Mouse (Mus musculus) intestine, embryonic 16.5 days (tissue): ENCODE data around the gene Ipo11. TPM values are rescaled to one million over a fixed set of nuclear protein-coding genes. Genes with fewer than 3 reads are reported as not detected.

Experiments
- ATAC-seq: fragments of 200-750 bp; cut with Nextera tagmentation; 2 replicates; pipeline ENCODE4 v1.8.0; 2017; ENCODE audit warnings: moderate TSS enrichment, moderate library complexity
- H3K27ac ChIP-seq: fragments of 300-500 bp; sonication (generic); 2 replicates; pipeline ENCODE4 v1.5.1; 2014; ENCODE audit warnings: mild to moderate bottlenecking, low read length
- H3K27me3 ChIP-seq: fragments of 300-500 bp; sonication (generic); replicated peaks from 2 replicates; pipeline ENCODE4 v1.6.1; 2014; ENCODE audit warnings: low read length, control low read depth, mixed read lengths; ENCODE audit not compliant: control insufficient read depth, insufficient read depth
- H3K36me3 ChIP-seq: fragments of 300-500 bp; sonication (generic); 2 replicates; pipeline ENCODE4 v1.6.1; 2014; ENCODE audit warnings: low read length, control low read depth; ENCODE audit not compliant: control insufficient read depth, insufficient read depth
- H3K4me1 ChIP-seq: fragments of 300-500 bp; sonication (generic); 2 replicates; pipeline ENCODE4 v1.6.1; 2014; ENCODE audit warnings: low read length, control low read depth, mixed read lengths; ENCODE audit not compliant: control insufficient read depth, insufficient read depth
- H3K4me2 ChIP-seq: fragments of 300-500 bp; sonication (generic); 2 replicates; pipeline ENCODE4 v1.6.1; 2014; ENCODE audit warnings: low read depth, low read length, control low read depth
- H3K4me3 ChIP-seq: fragments of 300-500 bp; sonication (generic); 2 replicates; pipeline ENCODE4 v1.5.1; 2014; ENCODE audit warnings: mild to moderate bottlenecking, low read length
- H3K9ac ChIP-seq: fragments of 300-500 bp; sonication (generic); 2 replicates; pipeline ENCODE4 v1.6.1; 2014; ENCODE audit warnings: low read depth, low read length
- H3K9me3 ChIP-seq: fragments of 300-500 bp; sonication (generic); 2 replicates; pipeline ENCODE4 v1.6.1; 2016; ENCODE audit warnings: low read length, control low read depth; ENCODE audit not compliant: control insufficient read depth
- WGBS: fragments of 180-500 bp; shearing (Covaris S2); extraction: QIAGEN DNeasy Blood & Tissue Kit; methylation state at CpG from one replicate; pipeline ENCODE4 v1.1.7; 2014; 5-methylcytosine and 5-hydroxymethylcytosine counted together
- polyA plus RNA-seq: library from polyadenylated mRNA; unstranded; fragments of >200 nt; fragmentation: Nextera tagmentation; extraction: Ambion mirVana; gene quantifications from 2 replicates; pipeline ENCODE4 v1.2.1, GENCODE M21; 2015

Gene Ipo11
- polyA plus RNA-seq, 1 experiment from 2014 or later, result 39.3 TPM

GRCm38 (mm10) chr13:106829327-106829997, 107.3 kb downstream of the Ipo11 start:
- no peaks in the 10 kb centered on the region for H3K27me3 ChIP-seq
- H3K27ac ChIP-seq, result no peak overlapping the region
- no peaks in the 10 kb centered on the region for H3K9me3 ChIP-seq
- 73% methylated on average over 12 of the region's 12 CpGs for WGBS
- H3K4me2 ChIP-seq, result no peak overlapping the region
- no peak overlapping the region for H3K9ac ChIP-seq
- no peaks in the 10 kb centered on the region for H3K36me3 ChIP-seq
- no peaks in the 10 kb centered on the region for H3K4me1 ChIP-seq
- peak; percentile 42; the same call in 1 of the 2 replicates for ATAC-seq
- no peak overlapping the region for H3K4me3 ChIP-seq

- H3K4me2 ChIP-seq, result no peak overlapping the region
- no peak overlapping the region for H3K4me3 ChIP-seq
- no peaks in the 10 kb centered on the region for H3K36me3 ChIP-seq
- no peaks in the 10 kb centered on the region for H3K9me3 ChIP-seq
- no peak overlapping the region for H3K27ac ChIP-seq
- WGBS, result 86% methylated on average over 5 of the region's 5 CpGs
- no peak for ATAC-seq
- H3K9ac ChIP-seq, result no peak overlapping the region
- H3K27me3 ChIP-seq, result no peaks in the 10 kb centered on the region
- H3K4me1 ChIP-seq, result no peaks in the 10 kb centered on the region
Observed at GRCm38 (mm10) chr13:106825618-106826017, 111.1 kb downstream of the Ipo11 start.

DNA sequence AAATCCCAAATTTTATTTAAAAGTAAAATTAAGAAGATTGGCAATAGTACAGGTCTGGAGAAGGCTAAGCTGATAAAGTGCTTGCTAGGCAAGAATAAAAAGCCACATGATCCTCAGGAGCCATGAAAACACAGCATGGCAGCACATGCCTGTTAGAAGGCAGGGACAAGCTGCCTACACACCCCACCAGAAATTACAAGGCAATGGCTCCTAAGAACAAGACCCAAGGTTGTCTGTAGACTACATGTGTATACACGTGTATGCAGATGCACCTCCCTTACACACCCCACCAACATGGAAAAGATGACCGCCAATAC, 112.9 kb downstream of the Ipo11 start:
- no peaks in the 10 kb centered on the region for H3K27me3 ChIP-seq
- no peak overlapping the region for H3K4me2 ChIP-seq
- H3K36me3 ChIP-seq, result no peaks in the 10 kb centered on the region
- no peak overlapping the region for H3K27ac ChIP-seq
- 100% methylated on average over 2 of the region's 2 CpGs for WGBS
- no peaks in the 10 kb centered on the region for H3K9me3 ChIP-seq
- H3K4me1 ChIP-seq, result no peaks in the 10 kb centered on the region
- no peak for ATAC-seq
- no peak overlapping the region for H3K9ac ChIP-seq
- no peak overlapping the region for H3K4me3 ChIP-seq

DNA sequence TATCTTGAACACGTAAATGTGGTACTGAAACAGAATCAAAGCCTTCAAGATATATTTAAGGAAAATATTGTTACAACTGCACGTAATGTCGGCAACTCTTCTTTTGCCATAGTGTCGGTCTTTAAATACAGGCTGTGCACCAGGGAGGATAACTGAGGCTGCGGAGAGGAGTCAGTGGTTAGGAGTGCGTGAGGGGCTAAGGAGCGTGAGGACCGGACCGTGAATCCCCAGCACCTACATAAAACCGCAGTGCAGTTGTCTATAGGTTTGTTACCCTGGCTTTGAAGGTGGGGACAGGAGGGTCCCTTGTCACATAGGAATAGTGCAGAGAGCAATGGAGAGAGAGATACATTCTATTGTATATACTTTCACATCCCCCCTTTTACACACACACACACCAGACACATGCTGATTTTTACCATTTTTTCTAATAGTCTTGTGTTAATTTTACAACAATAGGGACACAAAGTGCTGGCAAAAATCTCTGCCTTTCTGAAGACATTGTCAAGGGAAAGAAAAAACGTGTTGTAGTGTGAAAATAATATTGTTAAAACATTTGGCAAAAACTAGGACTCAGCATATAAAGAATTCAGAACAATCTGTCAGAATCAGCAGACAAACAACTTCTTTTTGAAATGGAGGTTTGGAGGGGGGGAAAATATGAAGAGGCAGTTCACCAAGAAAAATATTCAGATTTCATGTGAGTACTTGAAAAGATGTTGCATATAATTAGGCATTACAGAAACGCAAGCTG, 113.5 kb downstream of the Ipo11 start:
- no peaks in the 10 kb centered on the region for H3K9me3 ChIP-seq
- WGBS, result 94% methylated on average over 12 of the region's 12 CpGs
- H3K4me3 ChIP-seq, result no peak overlapping the region
- H3K9ac ChIP-seq, result no peak overlapping the region
- no peaks in the 10 kb centered on the region for H3K4me1 ChIP-seq
- H3K4me2 ChIP-seq, result no peak overlapping the region
- no peak overlapping the region for H3K27ac ChIP-seq
- no peaks in the 10 kb centered on the region for H3K36me3 ChIP-seq
- no peaks in the 10 kb centered on the region for H3K27me3 ChIP-seq
- ATAC-seq, result no peak

DNA sequence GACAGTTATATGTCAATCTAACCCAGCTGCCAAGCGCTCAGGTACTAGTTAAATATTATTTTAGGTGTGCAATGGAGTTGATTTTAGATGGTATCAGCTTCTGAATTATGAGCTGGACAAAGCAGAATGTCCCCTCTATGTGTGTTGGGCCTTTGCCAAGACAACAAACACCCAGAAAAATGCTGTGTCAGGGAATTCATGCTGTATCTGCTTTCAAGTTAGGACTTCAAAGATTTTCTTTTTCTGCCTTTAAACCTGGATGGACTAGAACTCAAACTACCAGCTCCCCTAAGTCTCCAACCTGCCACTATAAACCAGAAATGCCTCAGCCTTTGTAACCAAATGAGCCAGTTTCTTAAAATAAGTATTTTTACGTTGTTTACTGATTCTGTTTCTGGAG, 116.6 kb downstream of the Ipo11 start:
- no peak for ATAC-seq
- Histone ChIP-seq H3K4me3 (no peak overlapping the region), H3K9me3 (no peaks in the 10 kb centered on the region), H3K4me1 (no peaks in the 10 kb centered on the region), H3K27me3 (no peaks in the 10 kb centered on the region), H3K4me2 (no peak overlapping the region), H3K9ac (no peak overlapping the region), H3K27ac (no peak overlapping the region), H3K36me3 (no peaks in the 10 kb centered on the region)
- WGBS, result 84% methylated on average over 2 of the region's 2 CpGs

DNA sequence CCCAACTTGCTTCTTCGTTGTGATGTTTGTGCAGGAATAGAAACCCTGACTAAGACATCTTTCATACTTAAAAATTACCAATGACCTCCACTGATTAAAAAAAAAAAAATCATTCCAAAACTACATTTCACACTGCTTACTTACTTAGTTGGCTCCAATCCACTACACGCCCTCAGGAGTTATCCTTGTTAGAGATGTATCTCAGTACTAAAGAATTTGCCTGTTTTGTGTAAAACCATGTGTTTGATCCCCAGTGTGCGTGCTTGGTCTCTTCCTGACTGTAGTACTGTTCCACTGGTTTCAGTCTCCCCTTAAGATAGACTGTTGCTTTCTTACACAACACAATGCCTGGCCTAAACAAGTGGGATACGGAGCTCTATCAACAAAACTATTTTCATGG, 117.0 kb downstream of the Ipo11 start:
- Histone ChIP-seq H3K27ac (no peak overlapping the region), H3K4me2 (no peak overlapping the region), H3K4me1 (no peaks in the 10 kb centered on the region), H3K9ac (no peak overlapping the region), H3K4me3 (no peak overlapping the region), H3K9me3 (no peaks in the 10 kb centered on the region), H3K27me3 (no peaks in the 10 kb centered on the region), H3K36me3 (no peaks in the 10 kb centered on the region)
- no peak for ATAC-seq
- 87% methylated on average over 4 of the region's 4 CpGs for WGBS

DNA sequence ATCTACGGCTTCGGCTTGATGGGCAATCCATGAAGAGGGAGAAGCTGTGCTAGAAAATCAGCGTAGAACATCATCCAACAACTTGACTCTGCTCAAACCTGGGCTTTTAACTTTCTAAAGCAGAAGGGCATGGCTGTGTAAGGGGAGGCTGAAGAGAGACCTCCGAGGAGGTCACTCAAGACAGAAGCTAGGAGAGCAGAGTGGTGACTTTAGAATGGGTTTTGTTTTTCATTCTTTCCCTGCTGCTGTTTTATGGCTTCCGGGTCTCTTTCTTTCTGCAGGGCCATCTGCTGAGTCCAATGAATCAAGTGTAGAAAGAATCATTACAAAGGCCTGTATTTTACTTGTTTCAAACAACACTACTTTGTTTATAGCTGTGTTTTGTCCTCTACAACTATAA, 119.7 kb downstream of the Ipo11 start:
- H3K27ac ChIP-seq, result no peak overlapping the region
- H3K9me3 ChIP-seq, result no peaks in the 10 kb centered on the region
- no peaks in the 10 kb centered on the region for H3K4me1 ChIP-seq
- WGBS, result 88% methylated on average over 5 of the region's 5 CpGs
- no peak overlapping the region for H3K4me3 ChIP-seq
- H3K27me3 ChIP-seq, result no peaks in the 10 kb centered on the region
- H3K36me3 ChIP-seq, result no peaks in the 10 kb centered on the region
- no peak for ATAC-seq
- no peak overlapping the region for H3K4me2 ChIP-seq
- no peak overlapping the region for H3K9ac ChIP-seq

- no peaks in the 10 kb centered on the region for H3K4me1 ChIP-seq
- no peak overlapping the region for H3K4me3 ChIP-seq
- H3K9me3 ChIP-seq, result no peaks in the 10 kb centered on the region
- WGBS, result 81% methylated on average over 4 of the region's 4 CpGs
- no peak overlapping the region for H3K4me2 ChIP-seq
- H3K27me3 ChIP-seq, result no peaks in the 10 kb centered on the region
- no peak for ATAC-seq
- no peak overlapping the region for H3K9ac ChIP-seq
- no peak overlapping the region for H3K27ac ChIP-seq
- H3K36me3 ChIP-seq, result 0 out of 2 replicates have a peak, but pooled peaks cover 3% of the 10 kb centered on the region
Observed at GRCm38 (mm10) chr13:106813519-106813918, 123.2 kb downstream of the Ipo11 start.

DNA sequence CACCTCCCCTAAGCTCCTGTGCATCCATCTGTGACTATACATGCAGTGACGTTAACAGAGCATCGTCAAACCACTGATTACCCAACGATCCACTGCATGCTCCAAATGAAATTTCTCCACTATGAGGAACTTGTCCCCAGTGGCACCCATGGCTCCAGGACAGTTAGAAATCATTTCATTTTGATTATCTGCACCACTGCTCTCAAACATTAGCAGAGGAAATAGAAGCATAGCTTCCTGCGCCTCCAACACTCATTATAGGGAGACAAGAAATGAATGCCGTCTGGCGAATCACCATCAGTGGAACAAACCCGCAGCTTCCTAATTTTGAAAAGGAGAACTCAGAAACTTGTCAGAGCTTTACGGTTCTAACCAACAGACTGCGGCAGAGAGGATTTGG, 123.7 kb downstream of the Ipo11 start:
- no peak overlapping the region for H3K27ac ChIP-seq
- no peaks in the 10 kb centered on the region for H3K4me1 ChIP-seq
- no peaks in the 10 kb centered on the region for H3K9me3 ChIP-seq
- WGBS, result 84% methylated on average over 9 of the region's 9 CpGs
- H3K27me3 ChIP-seq, result no peaks in the 10 kb centered on the region
- no peak overlapping the region for H3K9ac ChIP-seq
- H3K4me2 ChIP-seq, result no peak overlapping the region
- ATAC-seq, result no peak
- no peak overlapping the region for H3K4me3 ChIP-seq
- 0 out of 2 replicates have a peak, but pooled peaks cover 3% of the 10 kb centered on the region for H3K36me3 ChIP-seq
